11 mouse cellular contexts compared by ENCODE assay signal in the genomic region with DNA sequence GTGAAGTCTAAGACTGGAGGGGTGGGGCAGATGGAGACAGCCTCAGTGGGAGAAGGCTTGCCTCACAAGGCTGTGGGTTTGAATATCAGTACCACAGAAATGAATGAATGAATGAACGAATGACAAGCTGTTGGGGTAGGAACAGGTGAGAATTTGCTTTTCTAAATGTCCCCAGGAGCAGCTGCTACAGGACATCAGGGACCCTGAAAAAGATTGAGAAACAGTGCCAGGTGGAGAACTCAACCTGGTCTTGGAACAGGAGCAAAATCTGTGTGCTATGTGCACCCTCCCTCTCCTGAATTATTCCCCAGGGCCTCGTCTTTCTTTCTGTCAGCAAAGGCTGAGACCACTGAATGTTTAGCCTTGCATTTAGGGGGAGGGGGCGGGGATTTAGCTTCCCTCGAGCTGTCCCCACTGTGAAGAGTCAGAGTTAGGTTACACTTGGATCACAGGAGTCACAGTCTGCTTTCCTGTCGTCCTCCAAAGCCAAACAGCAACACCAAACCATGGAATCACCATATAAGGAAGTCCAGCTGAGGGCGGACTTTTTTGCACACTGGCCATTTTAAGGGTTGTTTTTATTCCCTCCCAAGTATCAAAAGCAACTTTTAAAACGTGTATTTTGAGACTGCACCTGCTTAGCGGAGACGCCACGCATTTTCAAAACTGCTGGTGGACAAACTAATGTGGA. TPM values are rescaled to one million over a fixed set of nuclear protein-coding genes. Genes with fewer than 3 reads are reported as not detected.
A peak's percentile ranks its signal among the peaks of the same experiment; 100 is the strongest.
DNase-seq lines count a peak whose midpoint lies in the region; ATAC-seq lines count a peak whose summit lies in the region.
"Had no signal": no experiment of that assay in that cellular context is flagged by ENCODE, and none has a peak within 500 bp of the region (broad histone marks: within the 10 kb centered on the region; RNA-seq: fewer than 3 reads in every experiment).

A gene (plus strand): TSS at position 641 of the 691 bp plus-strand sequence.

- 30% methylated on average over 10 of the region's 10 CpGs for WGBS in forebrain, embryonic 14.5 days
- WGBS in forebrain, embryonic 10.5 days, result 25% methylated on average over 10 of the region's 10 CpGs
- 20% methylated on average over 10 of the region's 10 CpGs for WGBS in heart, embryonic 10.5 days

- H3K36me3 ChIP-seq in forebrain, embryonic 14.5 days (ENCODE audit: control insufficient read depth, insufficient read depth, low read length), result no peaks in the 10 kb centered on the region
- H3K36me3 ChIP-seq in forebrain, embryonic 10.5 days (replicated peaks), result no peaks in the 10 kb centered on the region
- H3K36me3 ChIP-seq in heart, embryonic 10.5 days, result no peaks in the 10 kb centered on the region

- DNase-seq in forebrain, embryonic 14.5 days (ENCODE audit: low spot score), result no peak
- no peak for DNase-seq in forebrain, embryonic 10.5 days (ENCODE audit: extremely low spot score, low spot score)
- peak; percentile 19 for DNase-seq in R1 (ENCODE audit: low read depth, low spot score)
- no peak for DNase-seq in layer of hippocampus, postnatal 36 days
- DNase-seq in right cerebral cortex, adult 2 months (ENCODE audit: low spot score in 2 of 2), result no peak
- no peak for DNase-seq in heart, embryonic 10.5 days (ENCODE audit: low spot score)
- DNase-seq: heart, postnatal 4 days; lung, adult 18-20 months had no signal

- H3K4me1 ChIP-seq in forebrain, embryonic 14.5 days (ENCODE audit: control insufficient read depth, insufficient read depth, low read length), result peaks cover 12% of the 10 kb centered on the region; the same call in 1 of the 2 replicates
- H3K4me1 ChIP-seq in forebrain, embryonic 10.5 days, result peaks cover 46% of the 10 kb centered on the region
- peaks cover 35% of the 10 kb centered on the region for H3K4me1 ChIP-seq in heart, embryonic 10.5 days

- no peak for ATAC-seq in forebrain, embryonic 14.5 days
- no peak for ATAC-seq in erythroid progenitor cell, adult 5-6 weeks (replicated peaks; ENCODE audit: low FRiP score, poor library complexity, severe bottlenecking)
- ATAC-seq in megakaryocyte, adult 5-6 weeks (ENCODE audit: poor library complexity, severe bottlenecking), result no peak

- H3K27ac ChIP-seq in forebrain, embryonic 14.5 days (ENCODE audit: low read depth, low read length), result no peak within 1 kb of the TSS; the same call in 1 of the 2 replicates
- no peak within 1 kb of the TSS for H3K27ac ChIP-seq in forebrain, embryonic 10.5 days
- H3K27ac ChIP-seq in heart, embryonic 10.5 days, result no peak within 1 kb of the TSS
- H3K27ac ChIP-seq: stomach, postnatal 0 days had no signal

- no peaks in the 10 kb centered on the region for H3K9me3 ChIP-seq in forebrain, embryonic 14.5 days (replicated peaks; ENCODE audit: control insufficient read depth, low read length)
- H3K9me3 ChIP-seq in forebrain, embryonic 10.5 days, result no peaks in the 10 kb centered on the region
- H3K9me3 ChIP-seq in heart, embryonic 10.5 days, result no peaks in the 10 kb centered on the region

- no peak within 1 kb of the TSS for H3K4me3 ChIP-seq in forebrain, embryonic 14.5 days (ENCODE audit: low read depth, low read length)
- no peak within 1 kb of the TSS for H3K4me3 ChIP-seq in forebrain, embryonic 10.5 days
- no peak within 1 kb of the TSS for H3K4me3 ChIP-seq in heart, embryonic 10.5 days

- no peak within 1 kb of the TSS for H3K4me2 ChIP-seq in forebrain, embryonic 14.5 days (ENCODE audit: low read length)

- H3K9ac ChIP-seq in forebrain, embryonic 14.5 days (ENCODE audit: low read length), result peak within 1 kb of the TSS; percentile 44

- H3K27me3 ChIP-seq in forebrain, embryonic 14.5 days (replicated peaks; ENCODE audit: control insufficient read depth, insufficient read depth, low read length), result peaks cover 4% of the 10 kb centered on the region; the same call in 1 of the 2 replicates
- H3K27me3 ChIP-seq in forebrain, embryonic 10.5 days (ENCODE audit: poor library complexity, severe bottlenecking), result peaks cover 79% of the 10 kb centered on the region
- H3K27me3 ChIP-seq in heart, embryonic 10.5 days (ENCODE audit: insufficient read depth, poor library complexity, severe bottlenecking), result peaks cover 63% of the 10 kb centered on the region

RNA-seq across cellular contexts. Expression of the gene that starts here (rescaled TPM):
- polyA plus RNA-seq in forebrain, embryonic 14.5 days (2014; fragmentation: Nextera tagmentation; extraction: Ambion mirVana), result 12.8 and 15.5 TPM in 2 replicates
- 0.45 TPM in 1 of 2 replicates, not detected in the other for polyA plus RNA-seq in forebrain, embryonic 10.5 days (2016; fragmentation: Nextera tagmentation; extraction: Ambion mirVana)
- 41.1 and 44.7 TPM in 2 replicates for total RNA-seq in erythroid progenitor cell, adult 5-6 weeks (2015; ENCODE audit: low replicate concordance)
- 21.5 and 25.3 TPM in 2 replicates for total RNA-seq in erythroid progenitor cell, adult 5-6 weeks (2017; ENCODE audit: low replicate concordance)
- total RNA-seq in megakaryocyte, adult 5-6 weeks (2015), result 326 and 367 TPM in 2 replicates
- total RNA-seq in megakaryocyte, adult 5-6 weeks (2017), result 217 and 317 TPM in 2 replicates
- total RNA-seq in layer of hippocampus, postnatal 36 days (2021), result 1 to 10 TPM; 2.0 to 2.9 TPM
- polyA plus RNA-seq in heart, embryonic 10.5 days (2016; fragmentation: Nextera tagmentation; extraction: Ambion mirVana), result 0.53 and 1.1 TPM in 2 replicates

Comparison
In these comparisons a context has a peak if more than half of its experiments do, and no peak if none do; other contexts are left out.
1. RNA of the gene that starts here (total RNA-seq): 217 to 367 TPM in megakaryocyte, adult 5-6 weeks and 21.5 to 44.7 TPM in erythroid progenitor cell, adult 5-6 weeks; 2.0 to 2.9 TPM in layer of hippocampus, postnatal 36 days; every median in the first group is over 4 times any median in the second.
2. RNA of the gene that starts here (total RNA-seq): 217 to 367 TPM in megakaryocyte, adult 5-6 weeks; 21.5 to 44.7 TPM in erythroid progenitor cell, adult 5-6 weeks; every median in the first group is over 4 times any median in the second.